Mouse (Mus musculus) liver, embryonic 16.5 days (tissue): ENCODE measurements at regions not wholly inside any gene's neighbourhood (a gene's known extent, or its start where the extent isn't known, plus 50 kb on each side); places are given as distances from the start of the nearest gene placed in this dataset.
A peak's percentile ranks its signal among the peaks of the same experiment; 100 is the strongest.

Source experiments
- ATAC-seq: fragments of 200-750 bp; cut with Nextera tagmentation; 2 replicates; pipeline ENCODE4 v1.8.0; 2017; ENCODE audit warnings: low read depth, mild to moderate bottlenecking, moderate number of reproducible peaks, moderate library complexity
- H3K27ac ChIP-seq: fragments of 300-500 bp; sonication (generic); 2 replicates; pipeline ENCODE4 v1.5.1; 2014; ENCODE audit warnings: mild to moderate bottlenecking, low read length
- H3K27me3 ChIP-seq: fragments of 300-500 bp; sonication (generic); 2 replicates; pipeline ENCODE4 v1.6.1; 2014; ENCODE audit warnings: low read depth, low read length, mixed read lengths; ENCODE audit not compliant: control insufficient read depth, insufficient read depth
- H3K36me3 ChIP-seq: fragments of 300-500 bp; sonication (generic); 2 replicates; pipeline ENCODE4 v1.6.1; 2014; ENCODE audit warnings: mild to moderate bottlenecking; ENCODE audit not compliant: control insufficient read depth, insufficient read depth
- H3K4me1 ChIP-seq: fragments of 300-500 bp; sonication (generic); 2 replicates; pipeline ENCODE4 v1.6.1; 2014; ENCODE audit warnings: low read depth, low read length, mixed read lengths; ENCODE audit not compliant: control insufficient read depth
- H3K4me2 ChIP-seq: fragments of 300-500 bp; sonication (generic); 2 replicates; pipeline ENCODE4 v1.6.1; 2014; ENCODE audit warnings: low read depth, low read length, mixed read lengths
- H3K4me3 ChIP-seq: fragments of 300-500 bp; sonication (generic); 2 replicates; pipeline ENCODE4 v1.5.1; 2014; ENCODE audit warnings: low read depth, mild to moderate bottlenecking, low read length
- H3K9ac ChIP-seq: fragments of 300-500 bp; sonication (generic); 2 replicates; pipeline ENCODE4 v1.6.1; 2014; ENCODE audit warnings: low read depth, low read length
- H3K9me3 ChIP-seq: fragments of 300-500 bp; sonication (generic); replicated peaks from 2 replicates; pipeline ENCODE4 v1.6.1; 2016; ENCODE audit warnings: low read length; ENCODE audit not compliant: control insufficient read depth
- WGBS: fragments of 180-500 bp; shearing (Covaris S2); extraction: QIAGEN DNeasy Blood & Tissue Kit; methylation state at CpG from one replicate; pipeline ENCODE4 v1.1.7; 2014; ENCODE audit not compliant: insufficient replicate concordance; 5-methylcytosine and 5-hydroxymethylcytosine counted together

GRCm38 (mm10) chr17:47225306-47226269 lies 143.1 kb upstream of the Mrps10 start:
- Histone ChIP-seq H3K4me2 (no peak overlapping the region), H3K36me3 (no peaks in the 10 kb centered on the region), H3K9ac (no peak overlapping the region), H3K4me1 (no peaks in the 10 kb centered on the region; the same call in none of the 2 replicates), H3K27ac (no peak overlapping the region), H3K9me3 (no peaks in the 10 kb centered on the region), H3K4me3 (no peak overlapping the region), H3K27me3 (no peaks in the 10 kb centered on the region)
- WGBS: 38% methylated on average over 18 of the region's 18 CpGs
- 0 out of 2 replicates have a peak, but pooled peaks have one; percentile 16 for ATAC-seq

DNA sequence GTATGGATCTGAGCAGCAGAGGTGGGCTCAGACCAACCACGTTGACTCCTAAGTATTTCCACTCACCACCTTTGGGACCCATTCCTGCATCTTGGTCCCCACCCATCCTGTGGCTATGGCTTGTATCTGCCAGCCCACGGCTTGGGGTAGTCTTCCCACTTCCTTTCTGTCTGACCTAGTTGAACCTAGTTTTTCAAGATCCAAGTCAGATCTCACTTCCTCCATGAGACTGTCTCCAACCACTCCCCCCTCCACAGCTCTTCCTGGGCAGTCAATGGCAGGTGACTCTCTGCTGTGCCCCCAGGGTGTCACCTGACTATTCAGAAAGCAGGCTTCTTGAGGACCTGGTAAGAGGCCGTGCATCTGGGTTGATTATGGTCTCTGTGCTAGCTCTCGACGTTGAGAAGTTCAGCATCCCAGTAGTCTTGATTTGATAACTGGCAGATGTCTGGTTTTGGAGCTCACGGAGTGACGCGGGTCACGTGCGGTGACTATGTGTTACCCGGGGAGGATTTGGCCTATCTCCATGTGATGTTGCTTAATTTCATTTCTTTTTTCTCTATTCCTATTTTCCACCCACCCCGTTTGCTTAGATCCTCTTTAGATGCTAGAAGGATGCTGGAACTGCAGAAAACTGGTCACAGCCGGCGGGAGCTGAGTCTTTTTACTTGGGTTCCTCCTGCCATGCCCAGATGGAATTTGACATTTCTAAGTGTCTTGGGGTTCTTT lies 147.5 kb upstream of the Mrps10 start:
- Histone ChIP-seq H3K4me3 (no peak overlapping the region), H3K9me3 (no peaks in the 10 kb centered on the region), H3K4me1 (no peaks in the 10 kb centered on the region; the same call in none of the 2 replicates), H3K27ac (no peak overlapping the region), H3K27me3 (no peaks in the 10 kb centered on the region), H3K36me3 (no peaks in the 10 kb centered on the region), H3K9ac (no peak overlapping the region), H3K4me2 (no peak overlapping the region)
- 62% methylated on average over 14 of the region's 14 CpGs for WGBS
- no peak for ATAC-seq

- Histone ChIP-seq H3K9ac (no peak overlapping the region), H3K36me3 (no peaks in the 10 kb centered on the region), H3K27ac (no peak overlapping the region), H3K4me1 (no peaks in the 10 kb centered on the region), H3K4me2 (no peak overlapping the region), H3K4me3 (no peak overlapping the region), H3K27me3 (no peaks in the 10 kb centered on the region), H3K9me3 (no peaks in the 10 kb centered on the region)
- 59% methylated on average over 2 of the region's 2 CpGs for WGBS
- ATAC-seq: no peak
Measured at GRCm38 (mm10) chr17:47219846-47220245, 148.8 kb upstream of the Mrps10 start.

- Histone ChIP-seq H3K4me1 (no peaks in the 10 kb centered on the region), H3K9ac (no peak overlapping the region), H3K27ac (no peak overlapping the region), H3K9me3 (no peaks in the 10 kb centered on the region), H3K4me2 (no peak overlapping the region), H3K4me3 (no peak overlapping the region), H3K36me3 (no peaks in the 10 kb centered on the region), H3K27me3 (no peaks in the 10 kb centered on the region)
- ATAC-seq: no peak
- 71% methylated on average over 3 of the region's 3 CpGs for WGBS
Measured at GRCm38 (mm10) chr17:47216490-47216889, 152.2 kb upstream of the Mrps10 start.

GRCm38 (mm10) chr17:47215841-47216240 lies 152.8 kb upstream of the Mrps10 start:
- no peaks in the 10 kb centered on the region for H3K36me3 ChIP-seq
- H3K4me1 ChIP-seq: no peaks in the 10 kb centered on the region
- no peaks in the 10 kb centered on the region for H3K9me3 ChIP-seq
- H3K4me3 ChIP-seq: no peak overlapping the region
- H3K9ac ChIP-seq: no peak overlapping the region
- WGBS: 39% methylated on average over 2 of the region's 2 CpGs
- ATAC-seq: no peak
- H3K27me3 ChIP-seq: no peaks in the 10 kb centered on the region
- H3K27ac ChIP-seq: no peak overlapping the region
- no peak overlapping the region for H3K4me2 ChIP-seq

DNA sequence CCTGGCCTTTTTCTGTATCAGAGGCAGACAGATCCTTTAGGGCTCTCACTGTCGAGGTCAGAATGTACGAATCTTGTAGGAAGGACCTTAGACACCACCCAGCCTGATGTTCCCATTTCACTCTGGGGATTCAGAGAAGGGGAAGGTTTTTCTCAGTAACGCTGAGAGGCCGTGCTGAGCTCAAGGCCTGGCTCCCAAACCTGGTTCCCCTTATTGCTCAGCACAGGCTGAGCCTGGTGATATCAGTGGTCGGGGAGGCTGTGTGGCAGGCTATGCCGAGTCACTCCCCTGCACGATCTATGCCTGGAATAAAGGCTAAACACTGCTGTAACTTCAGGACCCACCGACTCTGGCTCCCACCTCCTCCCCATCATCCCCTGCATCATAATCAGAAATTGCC lies 154.6 kb upstream of the Mrps10 start:
- H3K27ac ChIP-seq: no peak overlapping the region
- ATAC-seq: no peak
- H3K27me3 ChIP-seq: no peaks in the 10 kb centered on the region
- 24% methylated on average over 8 of the region's 8 CpGs for WGBS
- H3K9me3 ChIP-seq: no peaks in the 10 kb centered on the region
- H3K4me1 ChIP-seq: no peaks in the 10 kb centered on the region
- H3K4me3 ChIP-seq: no peak overlapping the region
- no peaks in the 10 kb centered on the region for H3K36me3 ChIP-seq
- H3K4me2 ChIP-seq: no peak overlapping the region
- H3K9ac ChIP-seq: no peak overlapping the region

- WGBS: 56% methylated on average over 22 of the region's 22 CpGs
- Histone ChIP-seq H3K27ac (no peak overlapping the region), H3K27me3 (no peaks in the 10 kb centered on the region), H3K36me3 (no peaks in the 10 kb centered on the region), H3K4me1 (no peaks in the 10 kb centered on the region), H3K4me2 (no peak overlapping the region), H3K9me3 (no peaks in the 10 kb centered on the region), H3K9ac (no peak overlapping the region), H3K4me3 (no peak overlapping the region)
- no peak for ATAC-seq
Measured at GRCm38 (mm10) chr17:47210441-47211196, 158.1 kb upstream of the Mrps10 start.

DNA sequence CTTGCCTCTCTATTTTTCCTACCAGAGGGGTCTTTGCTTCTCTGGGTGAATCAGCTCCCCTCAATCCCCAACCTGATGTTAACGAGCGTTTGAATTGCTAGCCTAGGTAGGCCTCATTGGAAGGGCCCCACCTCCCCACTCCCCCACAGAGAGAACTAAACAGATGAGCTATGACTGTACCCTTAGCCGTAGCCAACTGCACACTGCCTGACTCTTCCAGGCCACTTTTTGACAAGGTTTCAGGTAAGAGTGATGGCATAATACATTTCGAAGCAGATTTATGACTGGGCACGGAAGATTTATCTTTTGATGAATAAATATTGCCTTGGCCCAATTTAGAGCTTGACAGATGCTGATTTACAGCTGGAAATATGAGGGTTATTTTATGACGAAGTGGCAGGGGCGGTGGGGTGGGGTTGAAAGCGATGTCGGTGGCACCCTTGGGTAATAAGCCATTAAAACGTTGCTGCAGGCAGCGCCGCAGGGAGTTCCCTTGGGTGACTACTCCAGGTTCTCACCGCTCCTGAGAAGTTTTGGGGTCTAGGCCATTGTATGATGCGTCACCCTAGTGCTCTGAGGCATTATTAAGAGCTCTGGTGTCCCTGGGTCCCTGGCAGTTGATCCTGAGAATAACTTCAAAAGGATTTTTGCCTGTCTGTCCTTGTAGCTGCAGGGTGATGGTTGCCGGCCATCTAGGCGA lies 159.7 kb upstream of the Mrps10 start:
- 72% methylated on average over 16 of the region's 16 CpGs for WGBS
- H3K4me2 ChIP-seq: no peak overlapping the region
- H3K27me3 ChIP-seq: no peaks in the 10 kb centered on the region
- no peak for ATAC-seq
- no peaks in the 10 kb centered on the region for H3K9me3 ChIP-seq
- no peaks in the 10 kb centered on the region for H3K36me3 ChIP-seq
- H3K4me3 ChIP-seq: no peak overlapping the region
- H3K4me1 ChIP-seq: peaks cover 4% of the 10 kb centered on the region; the same call in 1 of the 2 replicates
- no peak overlapping the region for H3K27ac ChIP-seq
- H3K9ac ChIP-seq: no peak overlapping the region
